ENCODE assay signal across 8 mouse cellular contexts in the genomic region with DNA sequence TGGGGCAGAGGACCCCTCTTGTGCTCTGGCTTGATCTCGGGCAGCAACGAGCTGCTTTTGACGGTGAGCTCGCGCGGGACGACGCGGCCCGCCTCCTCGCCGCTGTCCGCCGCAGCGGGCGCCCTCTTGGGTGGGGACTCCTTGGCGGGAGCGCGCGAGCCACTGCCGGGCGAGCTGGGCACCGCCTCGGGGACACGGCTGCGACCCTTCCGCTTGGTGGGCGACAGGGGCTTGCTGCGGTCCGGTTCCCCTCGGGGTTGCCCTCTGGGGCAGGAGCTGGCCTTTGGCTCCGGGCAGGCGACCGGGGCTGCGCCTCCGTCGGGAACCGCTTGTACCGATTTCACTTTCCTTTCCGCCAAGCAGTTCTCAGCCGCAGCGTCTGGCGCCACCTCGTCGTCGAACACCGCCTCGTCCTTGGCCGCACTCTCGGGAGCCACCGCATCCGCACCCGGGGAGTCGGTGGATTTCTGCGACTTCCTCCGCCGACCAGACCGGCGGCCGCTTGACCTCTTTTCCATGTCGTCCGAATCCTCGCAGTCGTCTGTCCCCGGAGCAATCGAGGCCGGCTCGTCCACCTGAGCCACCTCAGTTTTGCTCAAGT.
DNase-seq lines count a peak whose midpoint lies in the region; ATAC-seq lines count a peak whose summit lies in the region.

No protein-coding gene starts in this region.

- H3K36me3 ChIP-seq in embryonic facial prominence, embryonic 13.5 days = no peaks in the 10 kb centered on the region
- no peaks in the 10 kb centered on the region for H3K36me3 ChIP-seq in heart, embryonic 16.5 days (ENCODE audit: control insufficient read depth, insufficient read depth)
- no peaks in the 10 kb centered on the region for H3K36me3 ChIP-seq in macrophage (ENCODE audit: inconsistent target)

- H3K27ac ChIP-seq in embryonic facial prominence, embryonic 13.5 days = no peak overlapping the region
- no peak overlapping the region for H3K27ac ChIP-seq in heart, embryonic 16.5 days (ENCODE audit: low read length)
- peak overlapping the region; percentile 46; the same call in 1 of the 2 replicates for H3K27ac ChIP-seq in macrophage

- H3K4me2 ChIP-seq in embryonic facial prominence, embryonic 13.5 days = peak overlapping the region; percentile 78
- peak overlapping the region; percentile 77 for H3K4me2 ChIP-seq in heart, embryonic 16.5 days (ENCODE audit: low read depth, low read length)

- H3K4me3 ChIP-seq in embryonic facial prominence, embryonic 13.5 days = peak overlapping the region; percentile 64
- H3K4me3 ChIP-seq in heart, embryonic 16.5 days (ENCODE audit: low read length) = peak overlapping the region; percentile 68
- peak overlapping the region; percentile 74 for H3K4me3 ChIP-seq in macrophage (ENCODE audit: inconsistent target)

- H3K79me2 ChIP-seq in macrophage (ENCODE audit: inconsistent target) = peaks cover 47% of the 10 kb centered on the region

- under 1% methylated on average over 68 of the region's 68 CpGs for WGBS in embryonic facial prominence, embryonic 13.5 days
- under 1% methylated on average over 68 of the region's 68 CpGs for WGBS in heart, embryonic 16.5 days
- under 1% methylated on average over 53 of the region's 68 CpGs for WGBS in macrophage (ENCODE audit: missing documents)

- H3K4me1 ChIP-seq in embryonic facial prominence, embryonic 13.5 days = peaks cover 35% of the 10 kb centered on the region
- H3K4me1 ChIP-seq in heart, embryonic 16.5 days (ENCODE audit: control insufficient read depth, insufficient read depth, low read length) = peaks cover 9% of the 10 kb centered on the region

- peaks cover 75% of the 10 kb centered on the region for H3K27me3 ChIP-seq in embryonic facial prominence, embryonic 13.5 days
- H3K27me3 ChIP-seq in heart, embryonic 16.5 days (ENCODE audit: control insufficient read depth, insufficient read depth, low read length) = peaks cover 60% of the 10 kb centered on the region

- H3K9me3 ChIP-seq in embryonic facial prominence, embryonic 13.5 days = no peaks in the 10 kb centered on the region
- H3K9me3 ChIP-seq in heart, embryonic 16.5 days (replicated peaks; ENCODE audit: control insufficient read depth, low read length) = no peaks in the 10 kb centered on the region

- H3K9ac ChIP-seq in embryonic facial prominence, embryonic 13.5 days = peak overlapping the region; percentile 69
- H3K9ac ChIP-seq in heart, embryonic 16.5 days (ENCODE audit: low read length) = peak overlapping the region; percentile 66

- DNase-seq in right cerebral cortex, adult 18-20 months = peak; percentile 11
- no peak for DNase-seq in right cerebral cortex, postnatal 36 days (ENCODE audit: low spot score in 2 of 2)
- DNase-seq in kidney, postnatal 10 days = peak; percentile 76
- peak; percentile 26 for DNase-seq in right cerebral cortex, postnatal 25 days
- peak; percentile 56 for DNase-seq in yolk sac, embryonic 10.5 days (ENCODE audit: low spot score)

- no peak for ATAC-seq in embryonic facial prominence, embryonic 13.5 days (ENCODE audit: insufficient number of reproducible peaks, insufficient read depth, low FRiP score, low TSS enrichment, low read depth)
- no peak for ATAC-seq in heart, embryonic 16.5 days (replicated peaks; ENCODE audit: extremely low read depth, insufficient read depth, low FRiP score)

Comparison
In these comparisons a context has a peak if more than half of its experiments do, and no peak if none do; other contexts are left out.
1. DNase-seq: peak in right cerebral cortex, adult 18-20 months (single experiment), kidney, postnatal 10 days (single experiment), right cerebral cortex, postnatal 25 days (single experiment) and yolk sac, embryonic 10.5 days (single experiment); none in right cerebral cortex, postnatal 36 days (0 of 2).
2. Peak in every context shown above with its lines, with median percentiles within 50 percentile points of each other: H3K4me3 ChIP-seq.